Mouse (Mus musculus): ENCODE data around the gene Eras. TPM values are rescaled to one million over a fixed set of nuclear protein-coding genes. Genes with fewer than 3 reads are reported as not detected.

Gene Eras
- polyA plus RNA-seq, 1 experiment from 2014 or later: not detected

DNA sequence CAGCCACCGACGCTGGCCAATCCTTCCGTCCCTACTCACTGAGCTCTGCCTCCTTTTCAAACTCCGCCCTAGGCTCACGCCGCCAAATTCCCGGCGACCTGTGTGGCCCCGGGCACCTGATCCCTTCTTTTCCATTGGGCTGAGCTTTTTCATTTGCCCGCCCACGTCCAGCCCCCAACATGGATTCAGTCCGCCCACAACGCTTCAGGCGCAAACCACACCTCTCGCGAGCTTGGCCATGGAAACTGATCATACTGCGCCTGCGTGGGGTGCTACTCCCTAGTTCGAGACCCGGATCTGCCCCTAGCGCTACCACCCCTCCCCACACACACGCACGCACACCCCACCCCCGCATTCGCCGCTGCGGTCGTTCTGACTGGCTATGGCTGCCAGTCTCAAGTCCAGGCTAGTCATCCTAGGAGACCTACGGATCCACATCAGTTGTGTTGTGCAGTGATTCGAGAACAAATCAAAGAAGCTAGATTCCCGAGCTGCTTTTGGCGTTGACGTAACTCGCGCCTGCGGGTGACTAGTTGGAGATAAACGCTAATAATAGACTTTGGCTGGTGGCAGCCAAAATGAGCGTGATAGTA lies 19.6 kb upstream of the Eras start:
- peak; percentile 99 for ATAC-seq (ENCODE audit: low FRiP score, low TSS enrichment)
- peak overlapping the region; percentile 24; the same call in 1 of the 2 replicates for H3K27ac ChIP-seq (ENCODE audit: low read length)
- no peaks in the 10 kb centered on the region for H3K27me3 ChIP-seq (ENCODE audit: insufficient read depth, low read length)
- 20% methylated on average over 38 of the region's 38 CpGs for WGBS
- H3K4me2 ChIP-seq (replicated peaks; ENCODE audit: low read depth, low read length): peak overlapping the region; percentile 55
- H3K4me3 ChIP-seq (ENCODE audit: low read length): peak overlapping the region; percentile 51
- H3K9me3 ChIP-seq (ENCODE audit: low read length): no peaks in the 10 kb centered on the region
- H3K9ac ChIP-seq (replicated peaks; ENCODE audit: low read length): peak overlapping the region; percentile 59
- no peaks in the 10 kb centered on the region for H3K36me3 ChIP-seq (ENCODE audit: insufficient read depth, low read length)
- no peaks in the 10 kb centered on the region; the same call in 1 of the 2 replicates for H3K4me1 ChIP-seq (ENCODE audit: insufficient read depth, low read length)

DNA sequence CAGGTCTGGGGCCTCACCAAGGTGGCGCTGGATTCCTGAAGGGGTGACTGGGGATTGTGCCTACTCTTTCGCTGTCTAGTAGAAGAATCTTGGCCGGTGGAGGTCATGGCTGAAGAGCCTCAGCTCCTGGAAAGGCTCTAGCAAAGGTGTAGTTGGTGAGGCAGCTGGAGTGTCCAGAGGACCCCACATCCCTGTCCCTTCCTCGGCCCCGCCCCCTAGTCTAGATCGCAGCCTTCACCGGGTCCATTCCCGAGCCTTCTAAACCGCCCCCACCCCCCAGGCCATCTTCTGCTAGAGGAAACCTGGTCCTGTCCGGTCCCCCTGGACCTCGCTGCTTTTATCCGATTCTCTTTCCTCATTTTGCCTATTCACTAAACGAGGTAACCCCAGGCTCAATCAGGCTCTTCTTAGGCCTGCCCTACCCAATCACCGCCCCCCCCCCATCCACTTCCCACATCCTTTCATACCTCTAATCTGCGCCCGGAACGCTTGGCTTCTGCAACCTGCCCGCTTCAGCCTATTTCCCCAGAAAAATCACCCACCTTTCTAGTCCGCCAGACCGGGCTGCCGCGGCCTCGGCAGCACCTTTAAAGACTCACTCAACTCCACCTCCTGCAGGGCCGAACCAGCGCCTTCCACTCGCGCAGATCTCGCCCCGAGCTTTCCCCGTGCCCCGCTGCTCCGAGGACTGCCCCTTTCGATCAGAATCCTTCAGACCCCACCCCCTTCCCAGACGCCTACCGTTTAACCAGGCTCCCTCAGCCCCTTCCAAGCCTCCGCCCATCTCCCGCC lies 18.9 kb upstream of the Eras start, which contains the start of gene Hdac6:
Gene Hdac6 (minus strand): TSS at position 782 of the 792 bp plus-strand sequence.
- H3K27ac ChIP-seq (ENCODE audit: low read length): peak within 1 kb of the TSS; percentile 58
- H3K27me3 ChIP-seq (ENCODE audit: insufficient read depth, low read length): no peaks in the 10 kb centered on the region
- 21% methylated on average over 37 of the region's 37 CpGs for WGBS
- no peaks in the 10 kb centered on the region; the same call in 1 of the 2 replicates for H3K4me1 ChIP-seq (ENCODE audit: insufficient read depth, low read length)
- H3K4me3 ChIP-seq (ENCODE audit: low read length): peak within 1 kb of the TSS; percentile 58
- H3K4me2 ChIP-seq (replicated peaks; ENCODE audit: low read depth, low read length): peak within 1 kb of the TSS; percentile 55
- no peaks in the 10 kb centered on the region for H3K36me3 ChIP-seq (ENCODE audit: insufficient read depth, low read length)
- no peaks in the 10 kb centered on the region for H3K9me3 ChIP-seq (ENCODE audit: low read length)
- peak; percentile 52 for ATAC-seq (ENCODE audit: low FRiP score, low TSS enrichment)
- H3K9ac ChIP-seq (replicated peaks; ENCODE audit: low read length): peak within 1 kb of the TSS; percentile 66

DNA sequence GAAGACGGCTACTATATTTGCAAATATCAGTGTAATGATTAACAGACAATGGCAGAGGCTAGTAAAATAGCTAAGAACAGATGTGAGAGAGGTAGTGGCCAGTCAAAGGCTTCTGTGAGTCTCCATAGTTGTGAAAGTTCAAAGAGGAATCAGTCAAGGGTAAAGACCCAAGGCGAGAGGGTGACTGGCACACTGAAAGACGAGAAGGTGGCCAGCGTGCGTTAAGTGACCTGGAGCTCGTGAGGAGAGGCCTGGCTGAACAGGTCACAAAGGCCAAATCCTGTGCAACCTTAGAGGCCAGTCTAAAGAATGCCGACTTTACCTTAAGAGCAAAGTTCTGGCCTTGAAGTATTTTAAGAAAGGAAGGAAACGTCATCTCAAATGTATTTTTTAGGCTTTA lies 17.2 kb upstream of the Eras start:
- no peaks in the 10 kb centered on the region for H3K27me3 ChIP-seq (ENCODE audit: insufficient read depth, low read length)
- H3K27ac ChIP-seq (ENCODE audit: low read length): no peak overlapping the region
- WGBS: 50% methylated on average over 8 of the region's 8 CpGs
- H3K4me2 ChIP-seq (replicated peaks; ENCODE audit: low read depth, low read length): no peak overlapping the region; the same call in 1 of the 2 replicates
- no peak overlapping the region for H3K4me3 ChIP-seq (ENCODE audit: low read length)
- H3K4me1 ChIP-seq (ENCODE audit: insufficient read depth, low read length): no peaks in the 10 kb centered on the region; the same call in 1 of the 2 replicates
- no peak overlapping the region for H3K9ac ChIP-seq (replicated peaks; ENCODE audit: low read length)
- 0 out of 2 replicates have a peak, but pooled peaks cover 2% of the 10 kb centered on the region for H3K36me3 ChIP-seq (ENCODE audit: insufficient read depth, low read length)
- H3K9me3 ChIP-seq (ENCODE audit: low read length): no peaks in the 10 kb centered on the region
- no peak for ATAC-seq (ENCODE audit: low FRiP score, low TSS enrichment)

DNA sequence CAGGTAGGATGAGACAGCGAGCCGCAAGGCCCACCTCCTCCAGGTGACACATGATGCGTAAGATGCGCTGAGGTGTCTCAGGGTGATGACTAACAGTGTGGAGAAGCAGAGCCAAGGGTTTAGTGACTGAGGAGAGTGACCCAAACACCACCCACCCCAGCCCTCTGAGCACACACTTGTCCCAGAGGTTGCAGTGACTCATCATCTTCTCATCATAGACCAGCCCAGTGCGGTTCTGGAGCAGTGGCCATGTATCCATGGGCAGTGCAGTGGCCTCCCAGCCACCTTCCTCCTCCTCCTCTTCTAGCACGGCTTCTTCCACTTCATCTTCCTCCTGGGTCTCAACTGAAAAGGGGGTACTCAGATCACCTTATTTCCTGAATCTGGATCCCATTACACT lies 9.3 kb upstream of the Eras start:
- Histone ChIP-seq H3K27me3 (ENCODE audit: insufficient read depth, low read length) (no peaks in the 10 kb centered on the region), H3K9ac (replicated peaks; ENCODE audit: low read length) (no peak overlapping the region), H3K9me3 (ENCODE audit: low read length) (no peaks in the 10 kb centered on the region), H3K4me3 (ENCODE audit: low read length) (no peak overlapping the region), H3K4me2 (replicated peaks; ENCODE audit: low read depth, low read length) (no peak overlapping the region), H3K36me3 (ENCODE audit: insufficient read depth, low read length) (peaks cover 22% of the 10 kb centered on the region), H3K27ac (ENCODE audit: low read length) (no peak overlapping the region), H3K4me1 (ENCODE audit: insufficient read depth, low read length) (no peaks in the 10 kb centered on the region)
- no peak for ATAC-seq (ENCODE audit: low FRiP score, low TSS enrichment)
- WGBS: 93% methylated on average over 6 of the region's 6 CpGs

DNA sequence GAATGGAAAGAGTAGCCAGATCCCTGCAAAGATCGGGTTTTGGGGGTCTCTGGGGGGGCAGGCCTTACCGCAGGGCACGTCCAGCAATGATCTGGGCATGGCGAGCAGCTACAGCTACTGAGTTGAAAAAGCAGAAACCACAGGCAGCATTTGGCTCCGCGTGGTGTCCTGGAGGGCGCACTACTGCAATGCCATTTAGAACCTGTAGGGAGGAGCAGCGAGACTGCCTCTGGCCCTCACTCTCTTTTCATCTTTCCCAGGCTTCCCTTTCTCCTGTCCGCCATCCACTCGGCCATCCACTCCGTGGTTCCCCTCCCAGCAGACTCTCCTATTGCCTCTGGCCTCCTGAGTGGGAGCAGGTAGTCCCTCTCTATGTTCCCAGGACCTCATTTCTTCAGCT lies 8.5 kb upstream of the Eras start:
- H3K27me3 ChIP-seq (ENCODE audit: insufficient read depth, low read length): no peaks in the 10 kb centered on the region
- H3K27ac ChIP-seq (ENCODE audit: low read length): no peak overlapping the region
- 37% methylated on average over 10 of the region's 11 CpGs for WGBS
- no peaks in the 10 kb centered on the region for H3K9me3 ChIP-seq (ENCODE audit: low read length)
- H3K36me3 ChIP-seq (ENCODE audit: insufficient read depth, low read length): peaks cover 26% of the 10 kb centered on the region
- no peak overlapping the region for H3K9ac ChIP-seq (replicated peaks; ENCODE audit: low read length)
- no peaks in the 10 kb centered on the region for H3K4me1 ChIP-seq (ENCODE audit: insufficient read depth, low read length)
- no peak overlapping the region for H3K4me2 ChIP-seq (replicated peaks; ENCODE audit: low read depth, low read length)
- no peak for ATAC-seq (ENCODE audit: low FRiP score, low TSS enrichment)
- H3K4me3 ChIP-seq (ENCODE audit: low read length): no peak overlapping the region

DNA sequence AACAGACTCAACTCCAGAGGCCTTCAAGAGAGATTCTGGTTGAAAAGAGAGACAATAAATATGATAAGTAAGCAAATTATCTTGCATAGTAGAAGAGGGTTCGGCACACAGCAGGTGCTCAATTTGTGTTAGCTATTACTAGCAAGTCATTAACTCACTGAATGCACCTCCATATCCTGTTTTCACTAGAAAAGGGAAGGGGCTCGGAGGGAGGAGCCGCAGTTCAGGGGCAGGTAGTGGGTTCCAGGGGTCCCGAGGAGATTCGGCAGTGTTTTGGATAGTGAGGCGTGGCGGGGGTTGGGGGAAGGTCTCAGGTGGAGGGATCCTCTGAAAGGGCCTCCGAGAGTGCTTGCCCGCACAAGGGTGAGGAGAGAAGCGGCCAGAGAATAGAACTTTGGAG lies 1.3 kb downstream of the Eras start:
- WGBS: 27% methylated on average over 10 of the region's 10 CpGs
- no peaks in the 10 kb centered on the region for H3K9me3 ChIP-seq (ENCODE audit: low read length)
- H3K4me1 ChIP-seq (ENCODE audit: insufficient read depth, low read length): no peaks in the 10 kb centered on the region
- no peak for ATAC-seq (ENCODE audit: low FRiP score, low TSS enrichment)
- H3K27me3 ChIP-seq (ENCODE audit: insufficient read depth, low read length): peaks cover 49% of the 10 kb centered on the region
- H3K36me3 ChIP-seq (ENCODE audit: insufficient read depth, low read length): peaks cover 14% of the 10 kb centered on the region; the same call in 1 of the 2 replicates
- no peak overlapping the region for H3K9ac ChIP-seq (replicated peaks; ENCODE audit: low read length)
- 0 out of 2 replicates have a peak overlapping the region, but pooled peaks have one; percentile 1 for H3K4me2 ChIP-seq (replicated peaks; ENCODE audit: low read depth, low read length)
- no peak overlapping the region for H3K4me3 ChIP-seq (ENCODE audit: low read length)
- no peak overlapping the region for H3K27ac ChIP-seq (ENCODE audit: low read length)

DNA sequence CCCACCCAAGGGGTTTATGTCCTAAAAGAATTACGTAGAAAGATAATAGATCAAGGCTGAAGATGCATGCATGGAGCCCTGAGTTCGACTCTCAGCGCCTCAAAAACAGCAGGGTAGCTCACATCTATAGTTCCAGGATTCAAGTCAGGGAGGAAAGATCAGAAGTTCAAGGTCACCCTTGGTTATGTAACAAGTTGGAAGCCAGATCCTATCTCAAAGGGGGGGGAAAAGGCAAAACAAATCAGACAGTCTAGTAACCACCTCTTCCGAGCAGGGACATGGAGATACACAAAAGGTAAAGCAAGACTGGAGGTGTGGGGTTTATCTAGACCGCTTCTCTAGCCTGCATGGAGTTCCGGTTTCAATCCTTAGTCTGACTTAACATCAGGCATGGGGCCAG lies 2.1 kb downstream of the Eras start:
- Histone ChIP-seq H3K36me3 (ENCODE audit: insufficient read depth, low read length) (peaks cover 5% of the 10 kb centered on the region; the same call in 1 of the 2 replicates), H3K9me3 (ENCODE audit: low read length) (no peaks in the 10 kb centered on the region), H3K27ac (ENCODE audit: low read length) (no peak overlapping the region), H3K4me1 (ENCODE audit: insufficient read depth, low read length) (no peaks in the 10 kb centered on the region), H3K4me2 (replicated peaks; ENCODE audit: low read depth, low read length) (no peak overlapping the region), H3K27me3 (ENCODE audit: insufficient read depth, low read length) (peaks cover 58% of the 10 kb centered on the region), H3K9ac (replicated peaks; ENCODE audit: low read length) (no peak overlapping the region), H3K4me3 (ENCODE audit: low read length) (no peak overlapping the region)
- WGBS: 77% methylated on average over 6 of the region's 6 CpGs
- ATAC-seq (ENCODE audit: low FRiP score, low TSS enrichment): no peak

DNA sequence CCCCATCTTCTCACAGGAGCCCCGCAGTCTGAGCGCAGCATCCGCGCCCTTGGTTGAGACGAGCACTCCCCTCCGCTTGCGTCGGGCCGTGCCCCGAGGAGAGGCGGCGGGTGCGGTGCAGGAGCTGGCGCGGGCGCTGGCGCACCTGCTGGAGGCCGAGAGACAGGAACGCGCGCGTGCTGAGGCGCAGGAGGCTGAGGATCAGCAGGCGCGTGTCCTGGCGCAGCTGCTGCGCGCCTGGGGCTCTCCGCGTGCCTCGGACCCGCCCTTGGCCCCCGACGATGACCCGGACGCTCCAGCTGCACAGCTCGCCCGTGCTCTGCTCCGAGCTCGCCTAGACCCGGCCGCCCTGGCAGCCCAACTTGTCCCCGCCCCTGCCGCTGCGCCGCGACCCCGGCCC lies 6.4 kb downstream of the Eras start:
- Histone ChIP-seq H3K9ac (replicated peaks; ENCODE audit: low read length) (no peak overlapping the region), H3K9me3 (ENCODE audit: low read length) (no peaks in the 10 kb centered on the region), H3K4me1 (ENCODE audit: insufficient read depth, low read length) (no peaks in the 10 kb centered on the region), H3K36me3 (ENCODE audit: insufficient read depth, low read length) (no peaks in the 10 kb centered on the region), H3K4me3 (ENCODE audit: low read length) (peak overlapping the region; percentile 27), H3K4me2 (replicated peaks; ENCODE audit: low read depth, low read length) (peak overlapping the region; percentile 42), H3K27ac (ENCODE audit: low read length) (no peak overlapping the region), H3K27me3 (ENCODE audit: insufficient read depth, low read length) (peaks cover 69% of the 10 kb centered on the region)
- 0 out of 2 replicates have a peak, but pooled peaks have one; percentile 42 for ATAC-seq (ENCODE audit: low FRiP score, low TSS enrichment)
- 11% methylated on average over 47 of the region's 48 CpGs for WGBS

DNA sequence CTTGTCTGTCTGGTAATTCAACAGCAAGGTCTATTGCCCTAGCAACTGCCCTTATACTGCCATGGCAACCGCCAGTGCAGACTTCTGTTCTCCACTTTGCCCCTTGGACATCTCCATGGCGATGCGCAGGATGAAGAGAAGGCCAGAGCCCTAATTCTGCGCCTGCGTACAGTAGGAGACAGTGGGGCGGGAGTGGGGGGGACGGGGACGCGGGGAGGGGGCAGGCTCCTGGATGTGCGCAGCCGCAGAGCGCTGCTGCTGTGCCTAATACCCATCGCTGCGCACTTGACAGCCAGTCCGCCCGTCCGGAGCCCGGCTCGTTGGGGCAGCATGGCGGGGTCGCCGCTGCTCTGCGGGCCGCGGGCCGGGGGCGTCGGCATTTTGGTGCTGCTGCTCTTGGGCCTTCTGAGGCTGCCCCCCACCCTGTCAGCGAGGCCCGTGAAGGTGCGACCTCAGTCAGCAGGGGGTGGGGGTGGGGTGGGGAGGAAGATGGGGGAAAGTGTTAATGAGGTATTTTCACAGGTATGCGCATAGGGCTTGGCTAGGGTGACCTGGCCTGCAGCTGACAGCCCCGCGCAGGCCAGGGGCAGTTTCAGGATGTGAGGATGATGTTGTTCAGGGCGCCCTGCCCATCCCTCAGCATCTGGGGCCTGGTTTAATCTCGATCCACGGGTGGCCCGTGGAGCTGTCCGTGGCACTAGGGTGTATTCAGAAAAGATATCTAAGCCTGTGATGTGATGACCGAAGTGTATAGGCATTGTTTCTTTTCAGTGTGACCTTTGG lies 8.6 kb downstream of the Eras start, which contains the start of gene Pcsk1n:
Gene Pcsk1n (plus strand): TSS at position 222 of the 783 bp plus-strand sequence.
- peak within 1 kb of the TSS; percentile 21 for H3K4me3 ChIP-seq (ENCODE audit: low read length)
- 23% methylated on average over 36 of the region's 40 CpGs for WGBS
- peak; percentile 66; the same call in 1 of the 2 replicates for ATAC-seq (ENCODE audit: low FRiP score, low TSS enrichment)

More for the DNA sequence above, 8.6 kb downstream of the Eras start, which contains the start of gene Pcsk1n:
- no peaks in the 10 kb centered on the region for H3K9me3 ChIP-seq (ENCODE audit: low read length)
- H3K9ac ChIP-seq (replicated peaks; ENCODE audit: low read length): no peak within 1 kb of the TSS
- H3K4me1 ChIP-seq (ENCODE audit: insufficient read depth, low read length): no peaks in the 10 kb centered on the region
- no peak within 1 kb of the TSS for H3K27ac ChIP-seq (ENCODE audit: low read length)
- H3K4me2 ChIP-seq (replicated peaks; ENCODE audit: low read depth, low read length): peak within 1 kb of the TSS; percentile 40
- H3K36me3 ChIP-seq (ENCODE audit: insufficient read depth, low read length): no peaks in the 10 kb centered on the region
- H3K27me3 ChIP-seq (ENCODE audit: insufficient read depth, low read length): peaks cover 56% of the 10 kb centered on the region
